Mouse (Mus musculus): ENCODE data around the gene Zfp526. TPM values are rescaled to one million over a fixed set of nuclear protein-coding genes. Genes with fewer than 3 reads are reported as not detected.
"Not testable (repeated sequence)": the region's sequence is repeated elsewhere in the genome, so short reads cannot be mapped to it uniquely, and the experiment has no call there.

The Zfp526 gene
- polyA plus RNA-seq, 1 experiment from 2014 or later = 2.0 TPM

- peaks cover 52% of the 10 kb centered on the region for H3K4me1 ChIP-seq
- peak overlapping the region; percentile 86 for H3K9ac ChIP-seq
- peak overlapping the region; percentile 85 for H3K4me3 ChIP-seq
- peak overlapping the region; percentile 95 for H3K27ac ChIP-seq
- no peak for ATAC-seq
- H3K4me2 ChIP-seq = peak overlapping the region; percentile 96
- H3K9me3 ChIP-seq (replicated peaks) = no peaks in the 10 kb centered on the region
- WGBS = 17% methylated on average over 3 of the region's 3 CpGs
- no peaks in the 10 kb centered on the region for H3K27me3 ChIP-seq
- H3K36me3 ChIP-seq (ENCODE audit: poor library complexity, severe bottlenecking) = peaks cover 27% of the 10 kb centered on the region
Measured at GRCm38 (mm10) chr7:25247498-25247897, 26.3 kb downstream of the Zfp526 start.

GRCm38 (mm10) chr7:25248018-25248647, 26.9 kb downstream of the Zfp526 start:
- Histone ChIP-seq H3K4me1 (peaks cover 52% of the 10 kb centered on the region), H3K9ac (peak overlapping the region; percentile 86), H3K4me3 (peak overlapping the region; percentile 85), H3K4me2 (peak overlapping the region; percentile 96), H3K36me3 (ENCODE audit: poor library complexity, severe bottlenecking) (peaks cover 22% of the 10 kb centered on the region), H3K27ac (peak overlapping the region; percentile 95), H3K27me3 (no peaks in the 10 kb centered on the region), H3K9me3 (replicated peaks) (no peaks in the 10 kb centered on the region)
- WGBS = 2% methylated on average over 18 of the region's 18 CpGs
- ATAC-seq = peak; percentile 59

GRCm38 (mm10) chr7:25248846-25249313, 27.7 kb downstream of the Zfp526 start:
- H3K4me1 ChIP-seq = peaks cover 52% of the 10 kb centered on the region
- peak overlapping the region; percentile 95 for H3K27ac ChIP-seq
- H3K4me3 ChIP-seq = peak overlapping the region; percentile 85
- under 1% methylated on average over 25 of the region's 25 CpGs for WGBS
- peaks cover 17% of the 10 kb centered on the region for H3K36me3 ChIP-seq (ENCODE audit: poor library complexity, severe bottlenecking)
- peak overlapping the region; percentile 96 for H3K4me2 ChIP-seq
- peak overlapping the region; percentile 86 for H3K9ac ChIP-seq
- no peak; the same call in 1 of the 2 replicates for ATAC-seq
- H3K27me3 ChIP-seq = no peaks in the 10 kb centered on the region
- no peaks in the 10 kb centered on the region for H3K9me3 ChIP-seq (replicated peaks)

- peak; percentile 31 for ATAC-seq
- Histone ChIP-seq H3K9ac (peak overlapping the region; percentile 86), H3K27ac (peak overlapping the region; percentile 95), H3K27me3 (no peaks in the 10 kb centered on the region), H3K4me1 (peaks cover 52% of the 10 kb centered on the region), H3K36me3 (ENCODE audit: poor library complexity, severe bottlenecking) (peaks cover 10% of the 10 kb centered on the region), H3K4me2 (peak overlapping the region; percentile 96), H3K4me3 (peak overlapping the region; percentile 85), H3K9me3 (replicated peaks) (no peaks in the 10 kb centered on the region)
- WGBS = 1% methylated on average over 60 of the region's 73 CpGs
Measured at GRCm38 (mm10) chr7:25249314-25250140, 28.3 kb downstream of the Zfp526 start.

DNA sequence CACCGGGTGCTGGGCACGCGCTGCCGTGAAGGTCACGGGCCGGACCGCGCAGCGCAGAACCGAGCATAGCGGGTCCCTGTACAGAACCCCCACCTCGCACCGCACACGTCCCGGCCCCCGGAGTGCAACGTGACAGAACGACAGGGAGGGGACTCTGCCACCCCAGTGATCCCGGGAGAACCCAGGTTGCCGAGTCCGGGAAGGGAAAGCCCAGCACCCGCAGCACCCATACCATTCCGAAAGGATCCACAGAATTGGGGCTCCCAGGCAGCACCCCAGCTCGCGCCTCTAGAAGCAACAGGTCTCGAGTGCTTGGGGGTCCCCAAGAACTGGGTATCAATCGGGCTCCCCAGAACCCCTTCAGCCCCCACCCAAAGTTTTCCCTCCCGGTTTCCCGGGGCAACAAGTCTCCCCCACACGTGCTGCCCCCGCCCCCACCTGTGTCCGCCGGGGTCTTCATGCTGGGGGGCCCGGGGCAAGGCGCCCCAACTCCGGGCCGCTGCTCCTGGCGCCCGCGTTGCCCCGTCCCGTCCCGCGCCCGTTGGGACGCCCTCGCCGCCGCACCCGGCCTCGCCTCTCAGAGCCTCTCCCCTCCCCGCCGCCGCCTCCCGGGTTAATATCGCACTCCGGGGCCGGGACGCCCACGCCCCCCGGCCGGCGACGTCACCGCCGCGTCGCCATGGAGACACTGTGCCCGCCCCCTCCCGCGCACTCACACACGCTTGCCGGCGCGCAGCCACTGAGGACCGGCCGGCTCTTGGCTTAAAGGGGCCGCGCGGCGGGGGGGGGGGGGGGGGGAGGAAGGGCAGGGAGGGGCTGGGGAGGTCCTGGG, 29.1 kb downstream of the Zfp526 start, which contains the start of gene Erf:
Gene Erf (minus strand): TSS at position 621 of the 832 bp plus-strand sequence.
- Histone ChIP-seq H3K9ac (peak within 1 kb of the TSS; percentile 86), H3K36me3 (ENCODE audit: poor library complexity, severe bottlenecking) (0 out of 2 replicates have a peak, but pooled peaks cover 2% of the 10 kb centered on the region), H3K27me3 (no peaks in the 10 kb centered on the region), H3K27ac (peak within 1 kb of the TSS; percentile 95), H3K4me2 (peak within 1 kb of the TSS; percentile 96), H3K4me1 (peaks cover 52% of the 10 kb centered on the region), H3K9me3 (replicated peaks) (no peaks in the 10 kb centered on the region), H3K4me3 (peak within 1 kb of the TSS; percentile 85)
- peak; percentile 83 for ATAC-seq
- under 1% methylated on average over 64 of the region's 81 CpGs for WGBS

DNA sequence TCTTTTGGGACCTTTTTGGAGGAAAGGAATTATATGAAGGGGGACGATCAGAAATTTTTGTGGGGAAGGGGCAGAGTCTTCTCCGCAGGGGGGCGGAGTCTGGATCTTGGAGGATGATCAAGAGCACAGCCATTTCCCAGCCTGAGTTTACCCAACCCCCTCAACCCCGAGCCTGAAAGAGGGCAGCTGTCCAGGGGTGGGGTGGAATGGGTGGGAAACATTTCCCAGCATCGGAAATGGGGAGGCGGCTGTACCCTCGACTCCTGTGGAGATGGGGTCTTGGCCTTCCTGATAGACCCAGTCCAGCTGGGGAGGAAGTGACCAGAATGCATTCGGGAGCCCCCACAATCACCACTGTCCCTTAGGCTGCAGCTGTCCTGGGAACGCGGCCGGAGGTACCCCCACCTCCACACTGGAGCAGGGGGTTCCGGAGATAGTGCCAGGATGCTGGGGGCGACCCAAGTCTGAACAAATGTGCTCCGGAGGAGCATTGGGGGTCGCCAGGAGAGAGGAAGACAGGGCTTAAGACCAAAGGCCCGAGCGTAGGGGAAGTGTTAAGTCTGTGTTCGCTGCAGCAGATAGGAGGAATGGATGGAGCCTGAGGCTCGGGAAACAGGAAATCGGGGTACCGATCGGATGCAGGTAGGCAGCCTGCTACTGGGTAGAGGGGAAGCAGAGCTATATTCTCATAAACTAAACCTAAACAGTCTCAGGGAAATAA, 30.0 kb downstream of the Zfp526 start:
- ATAC-seq = no peak
- peak overlapping the region; percentile 72 for H3K27ac ChIP-seq
- WGBS = 3% methylated on average over 22 of the region's 22 CpGs
- H3K4me2 ChIP-seq = peak overlapping the region; percentile 96
- peaks cover 44% of the 10 kb centered on the region for H3K4me1 ChIP-seq
- no peaks in the 10 kb centered on the region for H3K36me3 ChIP-seq (ENCODE audit: poor library complexity, severe bottlenecking)
- H3K9me3 ChIP-seq (replicated peaks) = no peaks in the 10 kb centered on the region
- peak overlapping the region; percentile 85 for H3K4me3 ChIP-seq
- H3K27me3 ChIP-seq = no peaks in the 10 kb centered on the region
- H3K9ac ChIP-seq = peak overlapping the region; percentile 86

GRCm38 (mm10) chr7:25251822-25252221, 30.6 kb downstream of the Zfp526 start:
- Histone ChIP-seq H3K4me1 (peaks cover 38% of the 10 kb centered on the region), H3K36me3 (ENCODE audit: poor library complexity, severe bottlenecking) (no peaks in the 10 kb centered on the region), H3K27me3 (no peaks in the 10 kb centered on the region), H3K9ac (peak overlapping the region; percentile 86; the same call in 1 of the 2 replicates), H3K4me3 (peak overlapping the region; percentile 85), H3K4me2 (peak overlapping the region; percentile 96), H3K27ac (peak overlapping the region; percentile 72), H3K9me3 (replicated peaks) (no peaks in the 10 kb centered on the region)
- 18% methylated on average over 8 of the region's 8 CpGs for WGBS
- no peak for ATAC-seq

DNA sequence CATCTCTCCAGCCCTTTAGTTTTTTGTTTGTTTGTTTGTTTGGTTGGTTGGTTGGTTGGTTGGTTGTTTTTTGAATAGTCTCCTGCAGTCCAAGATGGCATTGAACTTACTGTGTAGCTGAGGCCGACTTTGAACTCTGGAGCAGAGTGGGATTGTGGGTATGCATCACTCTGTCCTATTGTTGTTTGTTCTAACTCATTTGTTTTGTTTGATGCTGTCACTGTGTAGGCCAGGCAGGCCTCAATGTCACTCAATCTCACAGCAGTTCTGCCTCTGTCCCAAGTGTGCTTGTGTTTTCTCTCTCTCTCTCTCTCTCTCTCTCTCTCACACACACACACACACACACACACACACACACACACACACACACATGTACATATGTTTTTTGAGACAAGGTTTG, 40.7 kb downstream of the Zfp526 start:
- Histone ChIP-seq H3K4me2 (no peak overlapping the region), H3K9me3 (replicated peaks) (no peaks in the 10 kb centered on the region), H3K4me3 (no peak overlapping the region), H3K27me3 (no peaks in the 10 kb centered on the region), H3K4me1 (peaks cover 4% of the 10 kb centered on the region; the same call in 1 of the 2 replicates), H3K36me3 (ENCODE audit: poor library complexity, severe bottlenecking) (no peaks in the 10 kb centered on the region), H3K9ac (no peak overlapping the region), H3K27ac (no peak overlapping the region)
- 81% methylated on average over 1 of the region's 1 CpGs for WGBS
- ATAC-seq = no peak

- 23% methylated on average over 17 of the region's 17 CpGs for WGBS
- H3K9ac ChIP-seq = no peak overlapping the region
- no peaks in the 10 kb centered on the region for H3K36me3 ChIP-seq (ENCODE audit: poor library complexity, severe bottlenecking)
- no peaks in the 10 kb centered on the region for H3K9me3 ChIP-seq (replicated peaks)
- H3K4me3 ChIP-seq = no peak overlapping the region
- ATAC-seq = no peak
- H3K4me2 ChIP-seq = no peak overlapping the region
- no peaks in the 10 kb centered on the region for H3K27me3 ChIP-seq
- H3K4me1 ChIP-seq = peaks cover 12% of the 10 kb centered on the region
- H3K27ac ChIP-seq = no peak overlapping the region
Measured at GRCm38 (mm10) chr7:25263968-25264870, 43.0 kb downstream of the Zfp526 start.

GRCm38 (mm10) chr7:25265743-25266142, 44.5 kb downstream of the Zfp526 start:
- 92% methylated on average over 5 of the region's 5 CpGs for WGBS
- peaks cover 26% of the 10 kb centered on the region for H3K4me1 ChIP-seq
- not testable (repeated sequence) for H3K36me3 ChIP-seq (ENCODE audit: poor library complexity, severe bottlenecking); H3K9ac ChIP-seq; H3K27me3 ChIP-seq; H3K9me3 ChIP-seq (replicated peaks); H3K4me2 ChIP-seq; H3K4me3 ChIP-seq; H3K27ac ChIP-seq; ATAC-seq
